Mouse (Mus musculus): Measurements from ENCODE around the gene Gtf2i. TPM values are rescaled to one million over a fixed set of nuclear protein-coding genes. Genes with fewer than 3 reads are reported as not detected.

The Gtf2i gene
- polyA plus RNA-seq, 1 experiment from 2014 or later, result 170 TPM

GRCm38 (mm10) chr5:134294606-134295005 is 20.0 kb downstream of the Gtf2i start:
- Histone ChIP-seq H3K27me3 (no peaks in the 10 kb centered on the region), H3K9me3 (no peaks in the 10 kb centered on the region), H3K4me1 (no peaks in the 10 kb centered on the region), H3K27ac (no peak overlapping the region), H3K4me2 (no peak overlapping the region), H3K4me3 (no peak overlapping the region), H3K9ac (no peak overlapping the region), H3K36me3 (peaks cover 79% of the 10 kb centered on the region)
- 87% methylated on average over 7 of the region's 7 CpGs for WGBS
- ATAC-seq (ENCODE audit: insufficient number of reproducible peaks, low FRiP score, low TSS enrichment, low read depth), result no peak

- H3K4me2 ChIP-seq, result no peak overlapping the region
- peaks cover 91% of the 10 kb centered on the region for H3K36me3 ChIP-seq
- ATAC-seq (ENCODE audit: insufficient number of reproducible peaks, low FRiP score, low TSS enrichment, low read depth), result no peak
- no peak overlapping the region for H3K27ac ChIP-seq
- H3K27me3 ChIP-seq, result no peaks in the 10 kb centered on the region
- no peak overlapping the region for H3K9ac ChIP-seq
- no peaks in the 10 kb centered on the region for H3K4me1 ChIP-seq
- no peak overlapping the region for H3K4me3 ChIP-seq
- WGBS, result 91% methylated on average over 6 of the region's 6 CpGs
- no peaks in the 10 kb centered on the region for H3K9me3 ChIP-seq
Observed at GRCm38 (mm10) chr5:134291096-134291495, 23.5 kb downstream of the Gtf2i start.

GRCm38 (mm10) chr5:134289935-134290560 is 24.5 kb downstream of the Gtf2i start:
- WGBS, result 88% methylated on average over 12 of the region's 12 CpGs
- no peaks in the 10 kb centered on the region for H3K9me3 ChIP-seq
- H3K4me3 ChIP-seq, result no peak overlapping the region
- H3K4me2 ChIP-seq, result no peak overlapping the region
- H3K9ac ChIP-seq, result no peak overlapping the region
- ATAC-seq (ENCODE audit: insufficient number of reproducible peaks, low FRiP score, low TSS enrichment, low read depth), result no peak
- H3K27ac ChIP-seq, result no peak overlapping the region
- no peaks in the 10 kb centered on the region for H3K4me1 ChIP-seq
- H3K27me3 ChIP-seq, result no peaks in the 10 kb centered on the region
- H3K36me3 ChIP-seq, result peaks cover 93% of the 10 kb centered on the region

- Histone ChIP-seq H3K36me3 (peaks cover 97% of the 10 kb centered on the region), H3K27ac (no peak overlapping the region), H3K9me3 (no peaks in the 10 kb centered on the region), H3K9ac (no peak overlapping the region), H3K4me3 (no peak overlapping the region), H3K27me3 (no peaks in the 10 kb centered on the region), H3K4me1 (no peaks in the 10 kb centered on the region), H3K4me2 (no peak overlapping the region)
- ATAC-seq (ENCODE audit: insufficient number of reproducible peaks, low FRiP score, low TSS enrichment, low read depth), result no peak
- 97% methylated on average over 3 of the region's 3 CpGs for WGBS
Observed at GRCm38 (mm10) chr5:134288071-134288470, 26.5 kb downstream of the Gtf2i start.

GRCm38 (mm10) chr5:134284921-134285320 is 29.6 kb downstream of the Gtf2i start:
- H3K4me1 ChIP-seq, result no peaks in the 10 kb centered on the region
- no peaks in the 10 kb centered on the region for H3K9me3 ChIP-seq
- H3K9ac ChIP-seq, result no peak overlapping the region
- no peaks in the 10 kb centered on the region for H3K27me3 ChIP-seq
- ATAC-seq (ENCODE audit: insufficient number of reproducible peaks, low FRiP score, low TSS enrichment, low read depth), result no peak
- H3K36me3 ChIP-seq, result peaks cover 94% of the 10 kb centered on the region
- no peak overlapping the region for H3K4me2 ChIP-seq
- WGBS, result 95% methylated on average over 12 of the region's 12 CpGs
- H3K27ac ChIP-seq, result no peak overlapping the region
- no peak overlapping the region for H3K4me3 ChIP-seq

GRCm38 (mm10) chr5:134282603-134283002 is 32.0 kb downstream of the Gtf2i start:
- Histone ChIP-seq H3K9ac (no peak overlapping the region), H3K4me1 (no peaks in the 10 kb centered on the region), H3K4me2 (no peak overlapping the region), H3K27me3 (no peaks in the 10 kb centered on the region), H3K4me3 (no peak overlapping the region), H3K9me3 (no peaks in the 10 kb centered on the region), H3K27ac (no peak overlapping the region), H3K36me3 (peaks cover 93% of the 10 kb centered on the region)
- no peak for ATAC-seq (ENCODE audit: insufficient number of reproducible peaks, low FRiP score, low TSS enrichment, low read depth)
- WGBS, result 86% methylated on average over 9 of the region's 9 CpGs

- no peak overlapping the region for H3K4me2 ChIP-seq
- H3K36me3 ChIP-seq, result peaks cover 93% of the 10 kb centered on the region
- no peaks in the 10 kb centered on the region for H3K27me3 ChIP-seq
- no peak overlapping the region for H3K9ac ChIP-seq
- WGBS, result 65% methylated on average over 3 of the region's 3 CpGs
- no peak for ATAC-seq (ENCODE audit: insufficient number of reproducible peaks, low FRiP score, low TSS enrichment, low read depth)
- H3K9me3 ChIP-seq, result no peaks in the 10 kb centered on the region
- H3K27ac ChIP-seq, result 0 out of 2 replicates have a peak overlapping the region, but pooled peaks have one; percentile 4
- H3K4me1 ChIP-seq, result no peaks in the 10 kb centered on the region
- H3K4me3 ChIP-seq, result no peak overlapping the region
Observed at GRCm38 (mm10) chr5:134282076-134282475, 32.5 kb downstream of the Gtf2i start.

- no peak overlapping the region for H3K4me3 ChIP-seq
- no peaks in the 10 kb centered on the region for H3K27me3 ChIP-seq
- no peak overlapping the region for H3K4me2 ChIP-seq
- H3K9me3 ChIP-seq, result no peaks in the 10 kb centered on the region
- peaks cover 90% of the 10 kb centered on the region for H3K36me3 ChIP-seq
- WGBS, result 78% methylated on average over 7 of the region's 7 CpGs
- no peak for ATAC-seq (ENCODE audit: insufficient number of reproducible peaks, low FRiP score, low TSS enrichment, low read depth)
- H3K4me1 ChIP-seq, result 0 out of 2 replicates have a peak, but pooled peaks cover 4% of the 10 kb centered on the region
- H3K9ac ChIP-seq, result no peak overlapping the region
- no peak overlapping the region for H3K27ac ChIP-seq
Observed at GRCm38 (mm10) chr5:134279371-134279770, 35.2 kb downstream of the Gtf2i start.

GRCm38 (mm10) chr5:134277109-134277508 is 37.5 kb downstream of the Gtf2i start:
- WGBS, result 82% methylated on average over 4 of the region's 4 CpGs
- Histone ChIP-seq H3K9ac (no peak overlapping the region), H3K36me3 (peaks cover 90% of the 10 kb centered on the region)

GRCm38 (mm10) chr5:134275556-134275955 is 39.0 kb downstream of the Gtf2i start:
- H3K9ac ChIP-seq, result no peak overlapping the region
- no peak for ATAC-seq (ENCODE audit: insufficient number of reproducible peaks, low FRiP score, low TSS enrichment, low read depth)
- no peak overlapping the region; the same call in 1 of the 2 replicates for H3K27ac ChIP-seq
- H3K36me3 ChIP-seq, result peaks cover 93% of the 10 kb centered on the region
- H3K27me3 ChIP-seq, result no peaks in the 10 kb centered on the region
- 0 out of 2 replicates have a peak, but pooled peaks cover 4% of the 10 kb centered on the region for H3K4me1 ChIP-seq
- 83% methylated on average over 10 of the region's 10 CpGs for WGBS
- no peak overlapping the region for H3K4me2 ChIP-seq
- no peak overlapping the region for H3K4me3 ChIP-seq
- H3K9me3 ChIP-seq, result no peaks in the 10 kb centered on the region

More at GRCm38 (mm10) chr5:134277109-134277508, 37.5 kb downstream of the Gtf2i start:
- no peak for ATAC-seq (ENCODE audit: insufficient number of reproducible peaks, low FRiP score, low TSS enrichment, low read depth)
- Histone ChIP-seq H3K4me3 (no peak overlapping the region), H3K27me3 (no peaks in the 10 kb centered on the region), H3K4me1 (0 out of 2 replicates have a peak, but pooled peaks cover 4% of the 10 kb centered on the region), H3K4me2 (no peak overlapping the region), H3K27ac (no peak overlapping the region), H3K9me3 (no peaks in the 10 kb centered on the region)

GRCm38 (mm10) chr5:134275021-134275420 is 39.5 kb downstream of the Gtf2i start:
- H3K4me1 ChIP-seq, result 0 out of 2 replicates have a peak, but pooled peaks cover 4% of the 10 kb centered on the region
- no peak overlapping the region for H3K9ac ChIP-seq
- H3K27me3 ChIP-seq, result no peaks in the 10 kb centered on the region
- H3K9me3 ChIP-seq, result no peaks in the 10 kb centered on the region
- peaks cover 92% of the 10 kb centered on the region for H3K36me3 ChIP-seq
- H3K4me2 ChIP-seq, result no peak overlapping the region
- ATAC-seq (ENCODE audit: insufficient number of reproducible peaks, low FRiP score, low TSS enrichment, low read depth), result no peak
- H3K4me3 ChIP-seq, result no peak overlapping the region
- H3K27ac ChIP-seq, result no peak overlapping the region
- 74% methylated on average over 11 of the region's 11 CpGs for WGBS

GRCm38 (mm10) chr5:134273761-134274160 is 40.8 kb downstream of the Gtf2i start:
- no peaks in the 10 kb centered on the region for H3K9me3 ChIP-seq
- no peak overlapping the region for H3K4me2 ChIP-seq
- no peak overlapping the region for H3K4me3 ChIP-seq
- peaks cover 90% of the 10 kb centered on the region for H3K36me3 ChIP-seq
- ATAC-seq (ENCODE audit: insufficient number of reproducible peaks, low FRiP score, low TSS enrichment, low read depth), result no peak
- H3K9ac ChIP-seq, result no peak overlapping the region
- 0 out of 2 replicates have a peak, but pooled peaks cover 4% of the 10 kb centered on the region for H3K4me1 ChIP-seq
- 89% methylated on average over 8 of the region's 8 CpGs for WGBS
- H3K27me3 ChIP-seq, result no peaks in the 10 kb centered on the region
- H3K27ac ChIP-seq, result no peak overlapping the region
